Mouse (Mus musculus): Measurements from ENCODE around the gene Kcnc3. TPM values are rescaled to one million over a fixed set of nuclear protein-coding genes. Genes with fewer than 3 reads are reported as not detected.

The Kcnc3 gene
- 0.05 and 0.06 TPM in 2 replicates for polyA plus RNA-seq (2015; fragmentation: Nextera tagmentation; extraction: Ambion mirVana)

DNA sequence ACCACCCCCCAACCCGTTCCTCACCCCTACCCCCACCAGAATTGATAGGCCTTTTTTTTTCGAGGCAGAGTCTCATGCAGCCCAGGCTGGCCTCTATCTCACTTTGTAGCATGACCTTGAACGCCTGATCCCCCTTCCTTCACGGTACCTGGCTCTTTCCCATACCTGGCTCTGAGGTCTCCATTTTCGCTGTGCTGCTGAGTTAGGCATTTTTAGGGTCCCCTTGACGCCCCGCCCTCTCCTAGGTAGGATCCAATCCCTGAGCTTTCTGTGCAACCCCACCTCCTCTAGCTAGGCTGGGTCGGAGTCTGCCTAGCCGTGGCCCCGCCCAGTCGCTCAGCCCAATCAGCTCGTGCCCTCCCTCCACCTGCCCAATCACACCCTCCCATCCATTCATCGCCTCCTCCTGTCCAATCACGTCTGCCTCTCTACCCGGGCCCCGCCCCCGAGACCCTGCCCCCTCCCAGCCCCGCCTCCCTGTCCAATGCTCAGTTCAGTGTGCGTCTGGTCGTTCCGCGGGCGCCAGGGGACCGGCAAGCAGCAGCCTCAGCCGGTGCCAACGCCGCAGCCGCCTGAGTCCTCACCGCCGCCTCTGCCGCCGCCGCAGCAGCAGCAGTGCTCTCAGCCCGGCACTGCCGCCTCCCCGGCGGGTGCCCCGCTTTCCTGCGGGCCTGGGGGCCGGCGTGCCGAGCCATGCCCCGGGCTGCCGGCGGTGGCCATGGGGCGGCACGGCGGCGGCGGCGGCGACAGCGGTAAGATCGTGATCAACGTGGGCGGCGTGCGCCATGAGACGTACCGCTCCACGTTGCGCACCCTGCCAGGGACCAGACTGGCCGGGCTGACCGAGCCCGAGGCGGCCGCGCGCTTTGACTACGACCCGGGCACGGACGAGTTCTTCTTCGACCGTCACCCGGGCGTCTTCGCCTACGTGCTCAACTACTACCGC lies at the start of gene Kcnc3:
Gene Kcnc3, plus strand, starts transcription at position 263 of the 946 bp plus-strand sequence.
- DNase-seq: peak; percentile 75

DNA sequence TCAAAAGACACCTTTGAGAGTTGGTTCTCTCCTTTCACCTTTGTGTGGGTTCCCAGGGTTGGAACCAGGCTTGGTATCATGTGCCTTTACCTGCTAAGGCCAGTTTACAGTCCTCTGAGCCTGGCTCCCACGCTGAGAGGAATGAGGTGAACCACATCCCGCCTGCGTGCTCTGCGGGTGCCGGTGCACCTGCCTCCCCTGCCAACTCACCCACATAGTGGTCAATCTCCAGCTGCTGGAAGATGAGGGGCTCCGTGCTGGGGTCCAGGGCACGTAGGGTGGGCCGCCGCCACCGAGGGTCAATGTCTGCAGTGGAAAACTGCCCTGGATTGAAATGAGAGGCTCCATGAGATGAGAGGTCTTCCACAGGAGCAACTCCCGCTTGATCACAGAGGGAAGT lies 47.9 kb upstream of the Kcnc3 start:
- Histone ChIP-seq H3K4me3 (replicated peaks) (no peak overlapping the region), H3K9ac (no peak overlapping the region), H3K4me2 (no peak overlapping the region), H3K4me1 (replicated peaks) (peaks cover 11% of the 10 kb centered on the region), H3K9me3 (replicated peaks) (no peaks in the 10 kb centered on the region), H3K27me3 (no peaks in the 10 kb centered on the region), H3K27ac (no peak overlapping the region), H3K36me3 (peaks cover 88% of the 10 kb centered on the region)
- no peak for DNase-seq
- WGBS (ENCODE audit: insufficient replicate concordance): 86% methylated on average over 11 of the region's 11 CpGs
- no peak for ATAC-seq (ENCODE audit: low read depth)

More for the DNA sequence above, at the start of gene Kcnc3:
- peak within 1 kb of the TSS; percentile 74 for H3K4me2 ChIP-seq
- 1% methylated on average over 80 of the region's 80 CpGs for WGBS (ENCODE audit: insufficient replicate concordance)
- 0 out of 2 replicates have a peak within 1 kb of the TSS, but pooled peaks have one; percentile 17 for H3K9ac ChIP-seq
- peak within 1 kb of the TSS; percentile 55 for H3K4me3 ChIP-seq (replicated peaks)
- H3K36me3 ChIP-seq: no peaks in the 10 kb centered on the region
- no peak within 1 kb of the TSS for H3K27ac ChIP-seq
- H3K4me1 ChIP-seq (replicated peaks): peaks cover 32% of the 10 kb centered on the region
- no peaks in the 10 kb centered on the region for H3K9me3 ChIP-seq (replicated peaks)
- peaks cover 83% of the 10 kb centered on the region for H3K27me3 ChIP-seq
- ATAC-seq (ENCODE audit: low read depth): peak; percentile 88

DNA sequence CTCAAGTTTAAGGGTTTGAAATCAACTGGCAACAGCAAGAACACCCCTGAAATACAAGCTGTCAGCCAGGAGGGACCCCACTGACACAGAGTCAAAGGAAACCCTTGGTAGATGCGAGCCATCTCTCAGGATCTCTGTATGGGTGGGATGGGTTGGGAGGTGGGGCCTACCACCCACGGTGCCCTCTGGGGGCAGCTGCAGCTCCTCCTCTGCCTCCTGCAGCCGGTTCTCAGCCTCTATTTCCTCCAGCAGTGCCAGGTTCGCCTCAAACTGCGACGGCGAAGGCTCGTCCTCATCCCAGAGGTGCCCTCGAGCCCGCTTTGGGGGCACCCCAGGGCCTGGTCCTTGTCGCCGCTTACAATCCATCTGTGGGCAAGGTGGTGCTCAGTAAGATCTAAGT lies 47.4 kb upstream of the Kcnc3 start:
- Histone ChIP-seq H3K4me3 (replicated peaks) (no peak overlapping the region), H3K4me1 (replicated peaks) (peaks cover 16% of the 10 kb centered on the region), H3K36me3 (peaks cover 83% of the 10 kb centered on the region), H3K9ac (no peak overlapping the region), H3K27me3 (no peaks in the 10 kb centered on the region), H3K27ac (no peak overlapping the region), H3K4me2 (no peak overlapping the region), H3K9me3 (replicated peaks) (no peaks in the 10 kb centered on the region)
- WGBS (ENCODE audit: insufficient replicate concordance): 73% methylated on average over 12 of the region's 12 CpGs
- no peak for DNase-seq
- no peak for ATAC-seq (ENCODE audit: low read depth)

DNA sequence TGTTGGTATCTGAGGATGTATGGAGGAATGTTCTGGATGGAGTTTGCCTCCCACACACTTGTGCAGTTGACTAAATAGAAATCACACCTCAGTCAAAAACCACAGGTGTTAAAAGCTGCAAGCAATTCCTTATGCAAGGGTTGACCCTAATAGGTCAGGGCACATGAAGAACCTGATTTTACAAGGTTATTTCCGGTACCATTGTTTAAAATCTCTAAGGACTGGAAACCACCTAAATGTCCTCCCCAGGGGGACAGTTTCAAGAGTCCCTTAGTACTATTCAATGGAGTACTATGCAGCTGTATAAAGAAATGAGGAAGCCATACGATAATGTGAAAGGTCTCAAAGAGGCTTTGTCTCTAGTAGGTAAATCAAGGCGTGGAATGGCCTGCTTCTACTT lies 44.2 kb upstream of the Kcnc3 start:
- WGBS (ENCODE audit: insufficient replicate concordance): 92% methylated on average over 3 of the region's 3 CpGs
- H3K27ac ChIP-seq: no peak overlapping the region
- no peak overlapping the region for H3K9ac ChIP-seq
- H3K4me3 ChIP-seq (replicated peaks): no peak overlapping the region
- no peaks in the 10 kb centered on the region for H3K9me3 ChIP-seq (replicated peaks)
- peaks cover 17% of the 10 kb centered on the region for H3K4me1 ChIP-seq (replicated peaks)
- ATAC-seq (ENCODE audit: low read depth) (no peak), DNase-seq (no peak)
- no peak overlapping the region for H3K4me2 ChIP-seq
- H3K36me3 ChIP-seq: peaks cover 71% of the 10 kb centered on the region
- no peaks in the 10 kb centered on the region for H3K27me3 ChIP-seq

DNA sequence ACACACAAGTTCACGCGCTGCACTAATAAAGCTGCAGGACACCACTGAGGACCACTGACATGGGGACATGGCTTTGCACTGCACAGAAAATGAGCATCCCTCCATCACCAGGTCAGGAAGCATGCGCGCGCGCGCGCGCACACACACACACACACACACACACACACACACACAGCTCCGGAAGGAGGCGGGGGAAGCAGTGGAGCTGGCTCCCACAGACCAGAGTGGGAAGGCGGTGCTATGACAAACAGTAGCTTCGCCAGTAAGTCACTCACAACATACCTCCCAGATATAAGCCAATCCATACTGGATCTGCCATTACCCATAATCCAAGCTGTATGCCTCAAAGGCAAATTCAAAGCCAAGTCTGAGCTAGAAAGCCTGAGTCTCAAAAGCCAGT lies 43.4 kb upstream of the Kcnc3 start:
- no peaks in the 10 kb centered on the region for H3K27me3 ChIP-seq
- peaks cover 71% of the 10 kb centered on the region for H3K36me3 ChIP-seq
- H3K9me3 ChIP-seq (replicated peaks): no peaks in the 10 kb centered on the region
- H3K27ac ChIP-seq: peak overlapping the region; percentile 85
- H3K9ac ChIP-seq: peak overlapping the region; percentile 83
- 92% methylated on average over 13 of the region's 13 CpGs for WGBS (ENCODE audit: insufficient replicate concordance)
- peak overlapping the region; percentile 66 for H3K4me3 ChIP-seq (replicated peaks)
- H3K4me2 ChIP-seq: peak overlapping the region; percentile 92
- DNase-seq: no peak
- H3K4me1 ChIP-seq (replicated peaks): peaks cover 17% of the 10 kb centered on the region
- ATAC-seq (ENCODE audit: low read depth): no peak

DNA sequence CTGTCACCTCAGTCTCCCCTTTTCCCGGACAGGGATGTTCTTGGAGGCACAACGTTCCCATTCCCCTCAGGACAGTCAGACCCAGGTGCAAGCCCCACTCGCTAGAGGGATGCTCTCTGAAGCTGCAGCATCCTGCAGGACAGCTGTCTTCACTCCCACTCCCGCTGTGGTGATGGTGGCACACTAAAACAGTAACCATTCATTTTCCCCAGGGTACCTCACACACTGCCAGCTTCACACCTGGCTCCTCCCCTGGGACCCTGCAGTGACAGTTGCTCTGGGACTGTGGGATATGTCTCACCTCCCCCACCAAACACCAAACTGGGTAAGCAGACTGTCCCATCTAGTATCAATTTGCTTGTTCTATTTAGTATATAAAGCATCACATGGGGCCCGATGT lies 42.7 kb upstream of the Kcnc3 start:
- H3K4me2 ChIP-seq: peak overlapping the region; percentile 92
- DNase-seq (no peak), ATAC-seq (ENCODE audit: low read depth) (no peak)
- no peaks in the 10 kb centered on the region for H3K9me3 ChIP-seq (replicated peaks)
- H3K4me3 ChIP-seq (replicated peaks): peak overlapping the region; percentile 66
- 26% methylated on average over 5 of the region's 5 CpGs for WGBS (ENCODE audit: insufficient replicate concordance)
- peak overlapping the region; percentile 83 for H3K9ac ChIP-seq
- H3K27me3 ChIP-seq: no peaks in the 10 kb centered on the region
- H3K27ac ChIP-seq: peak overlapping the region; percentile 85
- peaks cover 71% of the 10 kb centered on the region for H3K36me3 ChIP-seq
- peaks cover 22% of the 10 kb centered on the region for H3K4me1 ChIP-seq (replicated peaks)

DNA sequence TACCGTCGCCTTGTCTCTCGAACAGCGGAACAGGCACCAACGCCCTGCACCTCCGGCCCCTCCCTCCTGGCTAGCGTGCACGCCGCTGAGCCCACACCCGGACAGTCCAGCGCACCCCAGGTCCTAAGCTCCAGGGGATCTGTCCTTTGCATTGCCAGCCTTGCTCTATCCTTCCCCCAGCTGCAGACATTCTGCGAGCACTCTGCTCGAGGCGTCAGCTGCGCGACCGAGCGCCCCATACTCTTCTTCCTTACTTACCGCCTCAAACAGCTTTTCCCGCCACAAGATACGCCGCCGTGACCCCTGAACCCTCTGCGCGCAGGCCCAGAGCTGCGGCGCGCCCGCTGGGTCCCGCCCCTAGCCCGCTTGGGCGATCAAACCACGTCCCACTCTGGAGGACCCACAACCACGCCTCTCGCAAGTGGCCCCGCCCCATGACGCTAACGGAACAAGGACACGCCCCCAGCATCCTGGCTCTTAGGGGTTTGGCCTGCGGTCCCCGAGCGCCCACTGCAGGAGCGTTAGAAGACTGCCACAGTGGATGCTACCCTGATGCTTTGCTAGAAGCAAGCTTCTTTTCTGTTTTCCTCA lies 41.9 kb upstream of the Kcnc3 start, which contains the start of gene Pold1:
Gene Pold1, minus strand, starts transcription at position 353 of the 591 bp plus-strand sequence.
- peak within 1 kb of the TSS; percentile 92 for H3K4me2 ChIP-seq
- no peaks in the 10 kb centered on the region for H3K9me3 ChIP-seq (replicated peaks)
- ATAC-seq (ENCODE audit: low read depth) (peak; percentile 94), DNase-seq (peak; percentile 100)
- H3K9ac ChIP-seq: peak within 1 kb of the TSS; percentile 83
- peak within 1 kb of the TSS; percentile 85 for H3K27ac ChIP-seq
- peaks cover 62% of the 10 kb centered on the region for H3K36me3 ChIP-seq
- WGBS (ENCODE audit: insufficient replicate concordance): under 1% methylated on average over 43 of the region's 43 CpGs
- H3K27me3 ChIP-seq: no peaks in the 10 kb centered on the region
- peaks cover 30% of the 10 kb centered on the region for H3K4me1 ChIP-seq (replicated peaks)
- H3K4me3 ChIP-seq (replicated peaks): peak within 1 kb of the TSS; percentile 66

DNA sequence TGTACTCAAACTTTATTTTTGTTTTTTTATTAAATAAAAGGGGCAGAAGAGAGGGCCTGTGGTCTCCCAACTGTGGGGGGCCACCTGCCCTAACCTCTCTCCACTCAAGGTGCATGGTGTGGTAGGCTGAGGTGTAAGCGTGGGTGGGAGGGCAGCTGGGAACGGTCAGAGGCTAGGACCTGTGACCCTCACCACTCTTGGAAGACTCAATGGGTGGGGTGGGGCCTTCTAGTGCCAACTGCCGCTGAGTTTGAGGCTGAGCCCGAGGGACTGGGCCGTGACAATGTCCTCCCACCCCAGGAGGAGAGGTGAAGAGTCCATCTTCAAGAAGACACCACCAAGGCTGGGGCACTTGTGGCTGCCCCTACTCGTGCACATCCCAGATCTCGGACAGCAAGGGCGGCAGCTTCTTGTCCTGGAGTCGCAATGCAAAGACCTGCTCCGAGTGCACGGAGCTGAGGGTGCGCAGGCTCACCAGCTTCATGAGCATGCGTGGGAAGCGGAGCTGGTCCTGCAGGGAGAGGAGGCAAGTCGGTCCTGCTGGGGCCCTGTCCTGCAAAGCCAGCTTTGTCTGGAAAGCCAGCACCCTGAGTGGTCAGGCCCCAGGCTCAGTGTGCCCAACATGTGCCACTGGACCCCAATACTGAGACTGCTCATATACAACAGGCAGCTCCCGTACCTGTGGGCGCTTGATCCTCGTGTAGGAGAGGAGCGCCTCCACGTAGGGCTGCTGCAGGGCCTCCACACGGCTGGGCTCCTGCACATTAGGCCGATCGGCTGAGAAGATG lies 40.6 kb upstream of the Kcnc3 start:
- no peak overlapping the region for H3K4me2 ChIP-seq
- peaks cover 52% of the 10 kb centered on the region for H3K36me3 ChIP-seq
- peaks cover 33% of the 10 kb centered on the region for H3K4me1 ChIP-seq (replicated peaks)
- H3K9me3 ChIP-seq (replicated peaks): no peaks in the 10 kb centered on the region
- H3K27me3 ChIP-seq: no peaks in the 10 kb centered on the region
- DNase-seq (no peak), ATAC-seq (ENCODE audit: low read depth) (no peak)
- no peak overlapping the region for H3K4me3 ChIP-seq (replicated peaks)
- no peak overlapping the region for H3K9ac ChIP-seq
- 89% methylated on average over 23 of the region's 23 CpGs for WGBS (ENCODE audit: insufficient replicate concordance)
- H3K27ac ChIP-seq: no peak overlapping the region

DNA sequence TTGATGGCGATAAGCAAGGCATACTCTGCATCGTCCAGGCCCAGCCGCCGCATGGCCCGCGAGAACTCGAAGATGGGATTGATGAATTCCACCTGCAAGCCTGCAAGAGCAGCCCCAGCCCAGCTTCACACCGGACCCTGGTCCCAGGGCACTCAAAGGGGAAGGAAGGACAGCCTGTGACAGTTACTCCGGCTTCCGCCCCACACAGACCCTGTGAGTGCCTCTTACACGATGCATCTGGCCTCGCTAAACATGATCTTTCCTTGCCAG lies 40.1 kb upstream of the Kcnc3 start:
- no peak for DNase-seq
- Histone ChIP-seq H3K4me3 (replicated peaks) (no peak overlapping the region), H3K4me2 (no peak overlapping the region), H3K9ac (no peak overlapping the region), H3K36me3 (peaks cover 47% of the 10 kb centered on the region), H3K4me1 (replicated peaks) (peaks cover 33% of the 10 kb centered on the region), H3K27ac (no peak overlapping the region), H3K27me3 (no peaks in the 10 kb centered on the region), H3K9me3 (replicated peaks) (no peaks in the 10 kb centered on the region)
- WGBS (ENCODE audit: insufficient replicate concordance): 87% methylated on average over 12 of the region's 12 CpGs
- ATAC-seq (ENCODE audit: low read depth): no peak

DNA sequence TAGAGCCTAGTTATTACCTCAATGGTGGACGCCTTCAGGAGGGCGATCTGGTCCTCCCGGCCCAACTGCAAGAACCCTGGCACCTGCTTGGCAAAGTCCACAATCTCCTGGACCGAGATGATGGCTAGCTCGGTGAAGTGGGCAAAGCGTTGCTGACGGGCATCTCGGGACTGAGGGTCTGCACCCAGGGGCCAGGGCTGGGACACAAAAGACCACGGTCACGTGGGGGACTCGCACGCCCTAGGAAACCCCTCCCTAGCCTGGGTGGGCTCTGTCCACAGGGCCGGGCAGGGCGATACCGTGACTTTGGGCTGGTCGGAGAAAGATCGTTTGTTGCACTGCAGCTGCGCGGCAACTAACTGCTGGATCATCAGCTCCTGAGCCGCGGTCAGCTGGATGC lies 39.2 kb upstream of the Kcnc3 start:
- no peak overlapping the region for H3K27ac ChIP-seq
- no peaks in the 10 kb centered on the region for H3K9me3 ChIP-seq (replicated peaks)
- H3K4me3 ChIP-seq (replicated peaks): no peak overlapping the region
- no peaks in the 10 kb centered on the region for H3K27me3 ChIP-seq
- no peak overlapping the region for H3K4me2 ChIP-seq
- DNase-seq (no peak), ATAC-seq (ENCODE audit: low read depth) (no peak)
- no peak overlapping the region for H3K9ac ChIP-seq
- H3K4me1 ChIP-seq (replicated peaks): peaks cover 33% of the 10 kb centered on the region
- WGBS (ENCODE audit: insufficient replicate concordance): 91% methylated on average over 21 of the region's 21 CpGs
- peaks cover 39% of the 10 kb centered on the region for H3K36me3 ChIP-seq

DNA sequence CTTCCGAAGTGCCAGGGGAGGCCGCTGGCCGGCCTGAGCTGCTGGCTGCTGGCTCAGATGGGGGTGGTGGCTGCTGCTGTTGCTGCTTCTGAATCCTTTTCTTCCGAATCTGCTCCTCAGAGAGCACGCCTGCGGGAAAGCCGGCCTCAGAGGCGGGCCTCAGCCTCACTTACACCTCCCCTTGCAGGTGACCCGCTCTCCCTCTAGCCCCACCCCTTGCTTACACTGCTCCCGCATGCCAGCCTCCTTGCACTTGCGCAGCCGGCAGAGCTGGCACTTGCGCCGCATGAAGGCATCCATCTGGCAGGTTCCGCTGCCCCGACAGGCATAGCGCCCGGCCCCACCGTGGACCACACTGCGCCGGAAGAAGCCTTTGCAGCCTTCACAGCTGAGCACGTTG lies 38.7 kb upstream of the Kcnc3 start:
- H3K36me3 ChIP-seq: peaks cover 35% of the 10 kb centered on the region
- H3K4me3 ChIP-seq (replicated peaks): no peak overlapping the region
- no peak overlapping the region for H3K27ac ChIP-seq
- H3K9me3 ChIP-seq (replicated peaks): no peaks in the 10 kb centered on the region
- no peaks in the 10 kb centered on the region for H3K27me3 ChIP-seq
- no peak for DNase-seq
- no peak overlapping the region for H3K4me2 ChIP-seq
- WGBS (ENCODE audit: insufficient replicate concordance): 88% methylated on average over 22 of the region's 22 CpGs
- peaks cover 30% of the 10 kb centered on the region for H3K4me1 ChIP-seq (replicated peaks)
- H3K9ac ChIP-seq: no peak overlapping the region
- no peak for ATAC-seq (ENCODE audit: low read depth)
